Mouse (Mus musculus): ENCODE data around the gene 4930596D02Rik. TPM values are rescaled to one million over a fixed set of nuclear protein-coding genes. Genes with fewer than 3 reads are reported as not detected.

4930596D02Rik gene
- not detected in 2 replicates for polyA plus RNA-seq (2015; fragmentation: Nextera tagmentation; extraction: Ambion mirVana)

- DNase-seq (no peak), ATAC-seq (ENCODE audit: low read depth) (no peak)
- no peak within 1 kb of the TSS for H3K4me2 ChIP-seq
- H3K27me3 ChIP-seq: no peaks in the 10 kb centered on the region
- no peak within 1 kb of the TSS for H3K27ac ChIP-seq
- WGBS (ENCODE audit: insufficient replicate concordance): 43% methylated on average over 4 of the region's 4 CpGs
- no peaks in the 10 kb centered on the region for H3K9me3 ChIP-seq (replicated peaks)
- H3K36me3 ChIP-seq: no peaks in the 10 kb centered on the region
- no peaks in the 10 kb centered on the region for H3K4me1 ChIP-seq (replicated peaks)
- no peak within 1 kb of the TSS for H3K4me3 ChIP-seq (replicated peaks)
- H3K9ac ChIP-seq: no peak within 1 kb of the TSS
Measured at GRCm38 (mm10) chr14:35811878-35812277, at the start of gene 4930596D02Rik. TSS of gene 4930596D02Rik (minus strand) at chr14:35811978.

DNA sequence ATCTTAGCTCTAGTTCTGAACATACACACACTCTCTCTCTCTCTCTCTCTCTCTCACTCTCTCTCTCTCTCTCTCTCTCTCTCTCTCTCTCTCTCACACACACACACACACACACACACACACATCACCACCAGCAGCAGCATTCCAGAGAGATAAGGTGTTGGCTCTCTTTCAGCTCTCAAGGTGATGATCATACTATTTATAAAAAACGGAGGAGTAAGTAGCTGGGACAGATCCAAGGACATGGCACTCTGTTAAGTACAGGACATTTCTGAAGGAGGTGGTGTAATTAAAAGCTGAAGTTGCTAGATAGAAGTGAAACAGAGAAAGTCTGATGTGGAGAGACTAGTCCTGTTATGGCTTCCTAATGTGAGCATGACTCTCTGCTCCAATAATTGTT, 41.5 kb upstream of the 4930596D02Rik start:
- ATAC-seq (ENCODE audit: low read depth) (no peak), DNase-seq (no peak)
- no peak overlapping the region for H3K9ac ChIP-seq
- H3K27me3 ChIP-seq: no peaks in the 10 kb centered on the region
- H3K4me2 ChIP-seq: no peak overlapping the region
- no peaks in the 10 kb centered on the region for H3K4me1 ChIP-seq (replicated peaks)
- H3K9me3 ChIP-seq (replicated peaks): no peaks in the 10 kb centered on the region
- no peak overlapping the region for H3K4me3 ChIP-seq (replicated peaks)
- H3K27ac ChIP-seq: no peak overlapping the region
- H3K36me3 ChIP-seq: no peaks in the 10 kb centered on the region
- 44% methylated on average over 1 of the region's 1 CpGs for WGBS (ENCODE audit: insufficient replicate concordance)

DNA sequence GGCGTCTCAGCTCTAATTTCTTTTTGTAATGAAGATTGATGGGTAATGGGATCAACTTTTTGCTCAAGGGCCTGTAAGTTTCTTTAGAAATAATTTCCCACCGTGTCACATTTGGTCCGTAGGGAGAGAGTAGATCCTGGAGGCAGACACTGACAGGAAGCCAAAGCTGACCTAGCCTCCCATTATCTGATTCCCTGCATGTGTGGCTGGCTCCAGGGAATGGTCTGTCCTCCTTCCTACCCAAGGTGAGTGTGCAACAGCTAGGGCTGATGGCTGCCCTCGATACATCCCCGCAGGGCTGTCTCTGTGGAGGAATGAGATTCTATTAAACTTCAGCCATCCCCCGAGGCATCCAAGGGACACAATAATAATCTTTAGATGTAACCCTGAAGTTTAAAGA, 33.5 kb upstream of the 4930596D02Rik start:
- Histone ChIP-seq H3K9me3 (replicated peaks) (no peaks in the 10 kb centered on the region), H3K27ac (no peak overlapping the region), H3K4me1 (replicated peaks) (no peaks in the 10 kb centered on the region), H3K36me3 (no peaks in the 10 kb centered on the region), H3K4me2 (no peak overlapping the region), H3K4me3 (replicated peaks) (no peak overlapping the region), H3K27me3 (no peaks in the 10 kb centered on the region), H3K9ac (no peak overlapping the region)
- DNase-seq: no peak
- no peak for ATAC-seq (ENCODE audit: low read depth)
- WGBS (ENCODE audit: insufficient replicate concordance): 70% methylated on average over 6 of the region's 6 CpGs

- H3K9me3 ChIP-seq (replicated peaks): no peaks in the 10 kb centered on the region
- 60% methylated on average over 7 of the region's 7 CpGs for WGBS (ENCODE audit: insufficient replicate concordance)
- no peaks in the 10 kb centered on the region for H3K27me3 ChIP-seq
Measured at GRCm38 (mm10) chr14:35842111-35842721, 30.4 kb upstream of the 4930596D02Rik start.

GRCm38 (mm10) chr14:35792656-35793213, 19.0 kb downstream of the 4930596D02Rik start:
- DNase-seq (no peak), ATAC-seq (ENCODE audit: low read depth) (no peak)
- Histone ChIP-seq H3K4me1 (replicated peaks) (no peaks in the 10 kb centered on the region), H3K27ac (no peak overlapping the region), H3K4me3 (replicated peaks) (no peak overlapping the region), H3K27me3 (no peaks in the 10 kb centered on the region), H3K9me3 (replicated peaks) (no peaks in the 10 kb centered on the region), H3K4me2 (no peak overlapping the region), H3K36me3 (no peaks in the 10 kb centered on the region), H3K9ac (no peak overlapping the region)
- 49% methylated on average over 3 of the region's 3 CpGs for WGBS (ENCODE audit: insufficient replicate concordance)

More at GRCm38 (mm10) chr14:35842111-35842721, 30.4 kb upstream of the 4930596D02Rik start:
- Histone ChIP-seq H3K4me1 (replicated peaks) (no peaks in the 10 kb centered on the region), H3K9ac (no peak overlapping the region), H3K4me2 (no peak overlapping the region), H3K27ac (no peak overlapping the region), H3K4me3 (replicated peaks) (no peak overlapping the region), H3K36me3 (no peaks in the 10 kb centered on the region)
- no peak for ATAC-seq (ENCODE audit: low read depth)
- DNase-seq: no peak

- ATAC-seq (ENCODE audit: low read depth): no peak
- Histone ChIP-seq H3K9ac (no peak overlapping the region), H3K9me3 (replicated peaks) (no peaks in the 10 kb centered on the region), H3K27ac (no peak overlapping the region), H3K4me1 (replicated peaks) (no peaks in the 10 kb centered on the region), H3K36me3 (no peaks in the 10 kb centered on the region), H3K4me2 (no peak overlapping the region), H3K27me3 (no peaks in the 10 kb centered on the region), H3K4me3 (replicated peaks) (no peak overlapping the region)
- WGBS (ENCODE audit: insufficient replicate concordance): 68% methylated on average over 3 of the region's 3 CpGs
- no peak for DNase-seq
Measured at GRCm38 (mm10) chr14:35780033-35780432, 31.7 kb downstream of the 4930596D02Rik start.

GRCm38 (mm10) chr14:35773306-35773705, 38.5 kb downstream of the 4930596D02Rik start:
- ATAC-seq (ENCODE audit: low read depth) (no peak), DNase-seq (no peak)
- Histone ChIP-seq H3K9me3 (replicated peaks) (no peaks in the 10 kb centered on the region), H3K4me3 (replicated peaks) (no peak overlapping the region), H3K36me3 (no peaks in the 10 kb centered on the region), H3K9ac (no peak overlapping the region), H3K4me1 (replicated peaks) (no peaks in the 10 kb centered on the region), H3K27me3 (no peaks in the 10 kb centered on the region), H3K4me2 (no peak overlapping the region), H3K27ac (no peak overlapping the region)
- 62% methylated on average over 1 of the region's 1 CpGs for WGBS (ENCODE audit: insufficient replicate concordance)

Data from liver, embryonic 13.5 days (tissue).